ENCODE assay signal across 19 mouse cellular contexts in genomic region chr4:68536254-68536653, GRCm38 (mm10).
DNase-seq lines count a peak whose midpoint lies in the region; ATAC-seq and TF ChIP-seq lines count a peak whose summit lies in the region.
"Had no signal": no experiment of that assay in that cellular context is flagged by ENCODE, and none has a peak within 500 bp of the region (broad histone marks: within the 10 kb centered on the region; RNA-seq: fewer than 3 reads in every experiment).

No protein-coding gene starts in this region.

- H3K27me3 ChIP-seq in forebrain, embryonic 13.5 days = no peaks in the 10 kb centered on the region
- no peaks in the 10 kb centered on the region for H3K27me3 ChIP-seq in forebrain, embryonic 12.5 days
- no peaks in the 10 kb centered on the region for H3K27me3 ChIP-seq in kidney, postnatal 0 days (ENCODE audit: insufficient read depth, low read length)
- no peaks in the 10 kb centered on the region for H3K27me3 ChIP-seq in midbrain, embryonic 16.5 days (ENCODE audit: control insufficient read depth, insufficient read depth, low read depth, low read length)
- H3K27me3 ChIP-seq: intestine, embryonic 15.5 days had no signal

- H3K4me3 ChIP-seq in forebrain, embryonic 13.5 days = no peak overlapping the region
- no peak overlapping the region for H3K4me3 ChIP-seq in forebrain, embryonic 12.5 days (replicated peaks)
- H3K4me3 ChIP-seq in kidney, postnatal 0 days (replicated peaks; ENCODE audit: low read depth, low read length) = no peak overlapping the region
- H3K4me3 ChIP-seq in midbrain, embryonic 16.5 days (ENCODE audit: low read depth, low read length) = no peak overlapping the region
- H3K4me3 ChIP-seq in left cerebral cortex, adult 2 months = no peak overlapping the region
- H3K4me3 ChIP-seq: intestine, embryonic 15.5 days; layer of hippocampus, adult 2 months had no signal

- H3K27ac ChIP-seq in forebrain, embryonic 13.5 days = no peak overlapping the region
- H3K27ac ChIP-seq in forebrain, embryonic 12.5 days = no peak overlapping the region
- no peak overlapping the region for H3K27ac ChIP-seq in kidney, postnatal 0 days
- H3K27ac ChIP-seq in midbrain, embryonic 16.5 days (ENCODE audit: low read length) = peak overlapping the region; percentile 37
- no peak overlapping the region for H3K27ac ChIP-seq in left cerebral cortex, adult 2 months
- H3K27ac ChIP-seq: intestine, embryonic 15.5 days; layer of hippocampus, adult 2 months had no signal

- no peak for TF ChIP-seq CTCF in kidney, postnatal 0 days (IDR thresholded peaks at IDR 0.05; ENCODE audit: low read depth)
- no peak for TF ChIP-seq CTCF in left cerebral cortex, adult 2 months (IDR thresholded peaks at IDR 0.05)

- intact Hi-C loops in left cerebral cortex, adult 2 months (cut with DNase I) = no loop called here

- ATAC-seq in forebrain, embryonic 13.5 days = 0 out of 2 replicates have a peak, but pooled peaks have one; percentile 30
- ATAC-seq in forebrain, embryonic 12.5 days (ENCODE audit: low FRiP score) = no peak
- no peak for ATAC-seq in kidney, postnatal 0 days (replicated peaks; ENCODE audit: low FRiP score, low read depth)
- peak; percentile 60; the same call in 1 of the 2 replicates for ATAC-seq in midbrain, embryonic 16.5 days
- ATAC-seq: intestine, embryonic 15.5 days had no signal

- no peaks in the 10 kb centered on the region for H3K36me3 ChIP-seq in forebrain, embryonic 13.5 days (ENCODE audit: poor library complexity, severe bottlenecking)
- H3K36me3 ChIP-seq in forebrain, embryonic 12.5 days (replicated peaks) = no peaks in the 10 kb centered on the region
- no peaks in the 10 kb centered on the region for H3K36me3 ChIP-seq in kidney, postnatal 0 days (ENCODE audit: insufficient read depth, low read length)
- H3K36me3 ChIP-seq in midbrain, embryonic 16.5 days (ENCODE audit: control insufficient read depth, insufficient read depth, low read length) = no peaks in the 10 kb centered on the region
- H3K36me3 ChIP-seq: intestine, embryonic 15.5 days had no signal

- no peak overlapping the region for H3K4me2 ChIP-seq in forebrain, embryonic 13.5 days
- H3K4me2 ChIP-seq in forebrain, embryonic 12.5 days = no peak overlapping the region
- no peak overlapping the region for H3K4me2 ChIP-seq in kidney, postnatal 0 days (ENCODE audit: low read length)
- H3K4me2 ChIP-seq in midbrain, embryonic 16.5 days (ENCODE audit: low read length) = no peak overlapping the region
- H3K4me2 ChIP-seq: intestine, embryonic 15.5 days had no signal

- DNase-seq in kidney, postnatal 0 days (ENCODE audit: low spot score) = peak; percentile 22
- DNase-seq in kidney, postnatal 10 days = no peak
- DNase-seq in NIH3T3 (ENCODE audit: low read depth) = peak; percentile 31
- DNase-seq in left cerebral cortex, adult 2 months (ENCODE audit: extremely low spot score in 1 of 2, low spot score in 2 of 2) = no peak
- DNase-seq: adrenal gland, postnatal 36 days; cerebellum, adult 11 months; cerebellum, adult 9-11 months; heart, postnatal 4 days; kidney, adult 8-10 months; kidney, postnatal 25 days; lung, postnatal 10 days; right cerebral cortex, adult 18-20 months; thymus, adult 18-20 months; thymus, postnatal 36 days had no signal

- H3K9ac ChIP-seq in forebrain, embryonic 13.5 days = no peak overlapping the region
- H3K9ac ChIP-seq in forebrain, embryonic 12.5 days = no peak overlapping the region
- no peak overlapping the region for H3K9ac ChIP-seq in kidney, postnatal 0 days (ENCODE audit: low read depth, low read length)
- H3K9ac ChIP-seq in midbrain, embryonic 16.5 days (ENCODE audit: low read depth, low read length) = no peak overlapping the region
- H3K9ac ChIP-seq: intestine, embryonic 15.5 days had no signal

- 31% methylated on average over 3 of the region's 3 CpGs for WGBS in forebrain, embryonic 13.5 days
- 34% methylated on average over 3 of the region's 3 CpGs for WGBS in forebrain, embryonic 12.5 days
- WGBS in kidney, postnatal 0 days = 52% methylated on average over 3 of the region's 3 CpGs
- 22% methylated on average over 3 of the region's 3 CpGs for WGBS in midbrain, embryonic 16.5 days

- no peaks in the 10 kb centered on the region for H3K9me3 ChIP-seq in forebrain, embryonic 13.5 days (replicated peaks)
- H3K9me3 ChIP-seq in forebrain, embryonic 12.5 days = no peaks in the 10 kb centered on the region
- no peaks in the 10 kb centered on the region for H3K9me3 ChIP-seq in kidney, postnatal 0 days (replicated peaks; ENCODE audit: low read length)
- no peaks in the 10 kb centered on the region for H3K9me3 ChIP-seq in midbrain, embryonic 16.5 days (replicated peaks; ENCODE audit: control insufficient read depth, low read length, poor library complexity, severe bottlenecking)
- H3K9me3 ChIP-seq: intestine, embryonic 15.5 days had no signal

- H3K4me1 ChIP-seq in forebrain, embryonic 13.5 days = 0 out of 2 replicates have a peak, but pooled peaks cover 8% of the 10 kb centered on the region
- peaks cover 10% of the 10 kb centered on the region for H3K4me1 ChIP-seq in forebrain, embryonic 12.5 days
- no peaks in the 10 kb centered on the region for H3K4me1 ChIP-seq in kidney, postnatal 0 days (replicated peaks; ENCODE audit: insufficient read depth, low read length)
- peaks cover 9% of the 10 kb centered on the region; the same call in 1 of the 2 replicates for H3K4me1 ChIP-seq in midbrain, embryonic 16.5 days (ENCODE audit: control insufficient read depth, insufficient read depth, low read length)
- H3K4me1 ChIP-seq: intestine, embryonic 15.5 days had no signal

Comparison
In these comparisons a context has a peak if more than half of its experiments do, and no peak if none do; other contexts are left out.
1. ATAC-seq: peak in forebrain, embryonic 13.5 days (single experiment) and midbrain, embryonic 16.5 days (single experiment); none in forebrain, embryonic 12.5 days (single experiment) and kidney, postnatal 0 days (single experiment).
2. DNase-seq: peak in kidney, postnatal 0 days (single experiment) and NIH3T3 (single experiment); none in kidney, postnatal 10 days (single experiment) and left cerebral cortex, adult 2 months (0 of 2).